Mouse (Mus musculus): ENCODE measurements around the gene Pdpn. TPM values are rescaled to one million over a fixed set of nuclear protein-coding genes. Genes with fewer than 3 reads are reported as not detected.

The Pdpn gene
- polyA plus RNA-seq, 1 experiment from 2014 or later: 1.6 TPM

- Histone ChIP-seq H3K9me3 (replicated peaks) (no peaks in the 10 kb centered on the region), H3K27ac (no peak overlapping the region), H3K4me2 (no peak overlapping the region), H3K36me3 (no peaks in the 10 kb centered on the region), H3K4me3 (replicated peaks) (no peak overlapping the region), H3K27me3 (peaks cover 55% of the 10 kb centered on the region), H3K9ac (no peak overlapping the region), H3K4me1 (replicated peaks) (no peaks in the 10 kb centered on the region)
- no peak for ATAC-seq (ENCODE audit: low read depth)
- WGBS (ENCODE audit: insufficient replicate concordance): 32% methylated on average over 12 of the region's 12 CpGs
- no peak for DNase-seq
Measured at GRCm38 (mm10) chr4:143297016-143297556, 2.3 kb downstream of the Pdpn start.

GRCm38 (mm10) chr4:143296153-143296552 lies 3.2 kb downstream of the Pdpn start:
- Histone ChIP-seq H3K9ac (no peak overlapping the region), H3K27me3 (peaks cover 46% of the 10 kb centered on the region), H3K27ac (no peak overlapping the region), H3K4me1 (replicated peaks) (no peaks in the 10 kb centered on the region), H3K36me3 (no peaks in the 10 kb centered on the region), H3K4me2 (no peak overlapping the region), H3K9me3 (replicated peaks) (no peaks in the 10 kb centered on the region), H3K4me3 (replicated peaks) (no peak overlapping the region)
- ATAC-seq (ENCODE audit: low read depth): no peak
- WGBS (ENCODE audit: insufficient replicate concordance): 48% methylated on average over 5 of the region's 5 CpGs
- no peak for DNase-seq

DNA sequence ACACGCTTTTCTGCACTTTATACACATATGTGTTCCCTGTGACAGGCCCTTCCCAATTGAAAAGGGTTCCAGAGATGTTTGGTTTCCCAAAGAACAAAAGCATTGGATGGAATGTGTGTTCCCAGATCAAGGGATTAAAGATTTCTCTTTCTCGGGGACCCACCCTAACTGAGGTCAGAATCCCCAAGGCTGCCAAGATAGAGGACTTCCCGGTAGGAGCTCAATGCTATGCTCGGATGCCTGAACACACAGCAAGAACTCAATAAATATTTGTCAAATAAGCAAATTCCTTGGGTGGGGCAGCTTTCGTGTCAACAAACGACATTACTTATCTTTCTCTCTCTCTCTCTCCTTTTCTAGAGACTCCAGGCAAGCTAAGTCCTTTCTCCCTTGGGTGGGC lies 5.0 kb downstream of the Pdpn start:
- Histone ChIP-seq H3K9ac (no peak overlapping the region), H3K4me3 (replicated peaks) (no peak overlapping the region), H3K27me3 (peaks cover 29% of the 10 kb centered on the region), H3K9me3 (replicated peaks) (no peaks in the 10 kb centered on the region), H3K36me3 (no peaks in the 10 kb centered on the region), H3K4me1 (replicated peaks) (no peaks in the 10 kb centered on the region), H3K27ac (no peak overlapping the region), H3K4me2 (no peak overlapping the region)
- ATAC-seq (ENCODE audit: low read depth) (no peak), DNase-seq (no peak)
- WGBS (ENCODE audit: insufficient replicate concordance): 60% methylated on average over 6 of the region's 6 CpGs

DNA sequence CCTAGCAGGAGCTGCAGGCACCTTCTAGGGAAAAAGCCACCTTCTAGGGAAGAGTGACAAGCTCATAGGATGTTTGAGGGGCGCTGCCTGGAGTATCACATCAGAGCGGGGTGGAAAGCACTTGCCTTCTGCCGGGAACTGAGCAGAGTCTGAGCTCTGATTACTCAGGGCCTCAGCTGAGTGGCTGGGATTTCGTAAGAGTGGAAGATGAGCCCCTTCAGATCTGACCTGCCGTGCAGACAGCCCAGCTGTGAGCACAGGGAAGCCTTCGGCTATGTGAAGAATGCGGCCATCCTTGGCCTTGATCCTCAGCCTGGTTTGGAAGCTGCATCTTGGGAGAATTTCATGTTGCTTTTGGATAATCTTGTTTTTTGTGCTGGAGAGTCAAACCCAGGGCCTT lies 10.5 kb downstream of the Pdpn start:
- ATAC-seq (ENCODE audit: low read depth) (no peak), DNase-seq (no peak)
- H3K4me2 ChIP-seq: no peak overlapping the region
- no peak overlapping the region for H3K9ac ChIP-seq
- 31% methylated on average over 7 of the region's 7 CpGs for WGBS (ENCODE audit: insufficient replicate concordance)
- H3K36me3 ChIP-seq: no peaks in the 10 kb centered on the region
- H3K9me3 ChIP-seq (replicated peaks): no peaks in the 10 kb centered on the region
- H3K4me3 ChIP-seq (replicated peaks): no peak overlapping the region
- H3K27me3 ChIP-seq: no peaks in the 10 kb centered on the region
- H3K27ac ChIP-seq: no peak overlapping the region
- H3K4me1 ChIP-seq (replicated peaks): no peaks in the 10 kb centered on the region

- H3K9me3 ChIP-seq (replicated peaks): no peaks in the 10 kb centered on the region
- no peak overlapping the region for H3K27ac ChIP-seq
- DNase-seq (no peak), ATAC-seq (ENCODE audit: low read depth) (no peak)
- H3K9ac ChIP-seq: no peak overlapping the region
- H3K4me3 ChIP-seq (replicated peaks): no peak overlapping the region
- no peak overlapping the region for H3K4me2 ChIP-seq
- H3K27me3 ChIP-seq: no peaks in the 10 kb centered on the region
- no peaks in the 10 kb centered on the region for H3K36me3 ChIP-seq
- WGBS (ENCODE audit: insufficient replicate concordance): 21% methylated on average over 6 of the region's 6 CpGs
- H3K4me1 ChIP-seq (replicated peaks): no peaks in the 10 kb centered on the region
Measured at GRCm38 (mm10) chr4:143288473-143288872, 10.9 kb downstream of the Pdpn start.

GRCm38 (mm10) chr4:143287065-143287464 lies 12.3 kb downstream of the Pdpn start:
- H3K27ac ChIP-seq: no peak overlapping the region
- no peak for DNase-seq
- H3K4me1 ChIP-seq (replicated peaks): no peaks in the 10 kb centered on the region
- H3K27me3 ChIP-seq: no peaks in the 10 kb centered on the region
- H3K9me3 ChIP-seq (replicated peaks): no peaks in the 10 kb centered on the region
- 63% methylated on average over 4 of the region's 4 CpGs for WGBS (ENCODE audit: insufficient replicate concordance)
- H3K36me3 ChIP-seq: no peaks in the 10 kb centered on the region
- ATAC-seq (ENCODE audit: low read depth): no peak
- no peak overlapping the region for H3K9ac ChIP-seq
- H3K4me2 ChIP-seq: no peak overlapping the region
- no peak overlapping the region for H3K4me3 ChIP-seq (replicated peaks)

DNA sequence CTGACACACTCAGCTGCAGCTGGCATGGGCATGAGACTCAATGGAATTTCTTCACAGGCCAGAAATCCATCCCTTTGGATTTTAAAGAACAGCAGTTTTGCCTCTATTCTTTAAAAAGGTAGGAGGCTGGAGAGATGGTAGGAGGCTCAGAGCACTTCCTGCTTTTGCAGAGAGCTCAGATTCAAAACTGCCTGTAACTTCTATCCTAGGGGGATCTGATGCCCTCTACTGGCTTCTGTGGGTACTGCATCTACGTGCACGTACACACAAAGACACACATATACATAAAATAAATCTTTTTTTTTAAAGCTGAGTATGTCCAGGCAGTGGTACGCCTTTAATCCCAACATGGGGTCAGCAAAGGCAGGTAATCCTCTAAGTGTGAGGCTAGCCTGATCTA lies 19.2 kb downstream of the Pdpn start:
- H3K4me2 ChIP-seq: no peak overlapping the region
- WGBS (ENCODE audit: insufficient replicate concordance): 45% methylated on average over 3 of the region's 3 CpGs
- H3K9ac ChIP-seq: no peak overlapping the region
- no peaks in the 10 kb centered on the region for H3K4me1 ChIP-seq (replicated peaks)
- no peaks in the 10 kb centered on the region for H3K36me3 ChIP-seq
- H3K4me3 ChIP-seq (replicated peaks): no peak overlapping the region
- no peak for ATAC-seq (ENCODE audit: low read depth)
- no peak overlapping the region for H3K27ac ChIP-seq
- H3K27me3 ChIP-seq: no peaks in the 10 kb centered on the region
- H3K9me3 ChIP-seq (replicated peaks): no peaks in the 10 kb centered on the region; the same call in 1 of the 2 replicates
- no peak for DNase-seq

DNA sequence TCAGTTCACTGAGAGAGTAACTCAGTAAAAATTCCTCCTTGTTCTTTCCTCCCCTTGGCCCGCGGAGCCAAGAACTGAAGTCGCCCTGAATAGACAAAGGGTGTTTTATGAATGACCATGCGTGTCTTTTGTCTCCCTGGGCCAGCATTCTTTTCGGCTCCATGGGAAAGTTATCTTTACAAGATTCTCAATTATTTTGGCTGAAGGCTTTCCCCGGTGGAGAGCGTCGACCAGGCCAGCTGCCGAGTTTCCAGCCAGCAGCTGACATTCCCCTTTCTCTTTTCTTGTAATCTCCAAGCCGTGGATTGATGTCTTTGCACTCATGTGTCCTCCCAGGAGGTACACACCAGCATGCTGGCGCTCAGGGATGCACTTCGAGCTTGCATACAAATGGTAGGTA lies 19.7 kb downstream of the Pdpn start:
- Histone ChIP-seq H3K4me2 (no peak overlapping the region), H3K36me3 (no peaks in the 10 kb centered on the region), H3K9me3 (replicated peaks) (no peaks in the 10 kb centered on the region; the same call in 1 of the 2 replicates), H3K4me3 (replicated peaks) (no peak overlapping the region), H3K27ac (no peak overlapping the region), H3K4me1 (replicated peaks) (no peaks in the 10 kb centered on the region), H3K9ac (no peak overlapping the region), H3K27me3 (no peaks in the 10 kb centered on the region)
- ATAC-seq (ENCODE audit: low read depth) (no peak), DNase-seq (no peak)
- WGBS (ENCODE audit: insufficient replicate concordance): 66% methylated on average over 12 of the region's 12 CpGs

DNA sequence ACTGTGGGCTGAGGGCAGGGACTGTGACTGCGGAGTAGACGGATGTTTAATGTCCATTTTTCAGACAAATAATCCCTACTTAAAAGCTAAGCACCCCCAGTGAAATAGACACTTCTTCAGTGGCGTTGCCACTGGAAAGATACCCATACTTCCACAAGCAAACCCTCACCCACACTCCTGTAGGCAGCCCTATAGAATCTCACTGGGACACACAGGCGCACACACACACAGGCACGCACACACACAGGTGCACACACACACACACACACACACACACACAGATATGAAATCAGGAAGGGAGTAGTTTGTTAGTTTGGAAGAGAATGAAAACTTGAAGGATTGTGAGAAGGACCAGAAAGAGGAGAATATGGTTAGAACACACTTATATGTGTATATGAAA lies 20.3 kb downstream of the Pdpn start:
- Histone ChIP-seq H3K36me3 (no peaks in the 10 kb centered on the region), H3K27ac (no peak overlapping the region), H3K4me2 (no peak overlapping the region), H3K4me3 (replicated peaks) (no peak overlapping the region), H3K27me3 (no peaks in the 10 kb centered on the region), H3K4me1 (replicated peaks) (no peaks in the 10 kb centered on the region), H3K9ac (no peak overlapping the region), H3K9me3 (replicated peaks) (no peaks in the 10 kb centered on the region; the same call in 1 of the 2 replicates)
- 75% methylated on average over 5 of the region's 5 CpGs for WGBS (ENCODE audit: insufficient replicate concordance)
- DNase-seq: no peak
- no peak for ATAC-seq (ENCODE audit: low read depth)

- DNase-seq (no peak), ATAC-seq (ENCODE audit: low read depth) (no peak)
- H3K27ac ChIP-seq: no peak overlapping the region
- H3K4me2 ChIP-seq: no peak overlapping the region
- no peaks in the 10 kb centered on the region for H3K27me3 ChIP-seq
- no peaks in the 10 kb centered on the region for H3K36me3 ChIP-seq
- WGBS (ENCODE audit: insufficient replicate concordance): 60% methylated on average over 14 of the region's 14 CpGs
- no peaks in the 10 kb centered on the region for H3K4me1 ChIP-seq (replicated peaks)
- no peaks in the 10 kb centered on the region; the same call in 1 of the 2 replicates for H3K9me3 ChIP-seq (replicated peaks)
- no peak overlapping the region for H3K4me3 ChIP-seq (replicated peaks)
- H3K9ac ChIP-seq: no peak overlapping the region
Measured at GRCm38 (mm10) chr4:143278429-143278871, 20.9 kb downstream of the Pdpn start.

DNA sequence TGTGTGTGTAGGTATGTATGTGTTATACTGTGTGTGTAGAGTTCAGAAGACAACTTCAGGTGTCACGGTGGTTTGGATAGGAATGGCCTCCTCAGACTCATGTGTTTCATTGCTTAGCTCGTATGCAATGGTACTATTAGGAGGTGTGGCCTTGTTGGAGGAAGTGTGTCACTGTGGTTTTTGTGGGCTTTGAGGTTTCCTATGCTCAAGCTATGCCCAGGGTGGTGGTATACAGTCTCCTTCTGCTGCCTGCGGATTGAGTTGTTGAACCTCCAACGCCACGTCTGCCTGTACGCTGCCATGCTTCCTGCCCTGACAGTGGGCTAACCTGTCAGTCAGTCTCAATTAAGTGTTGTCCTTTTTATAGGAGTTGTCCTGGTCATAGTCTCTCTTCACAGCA lies 22.0 kb downstream of the Pdpn start:
- WGBS (ENCODE audit: insufficient replicate concordance): 31% methylated on average over 6 of the region's 6 CpGs
- no peaks in the 10 kb centered on the region; the same call in 1 of the 2 replicates for H3K9me3 ChIP-seq (replicated peaks)
- no peak overlapping the region for H3K9ac ChIP-seq
- H3K27ac ChIP-seq: no peak overlapping the region
- H3K4me2 ChIP-seq: no peak overlapping the region
- H3K4me3 ChIP-seq (replicated peaks): no peak overlapping the region
- H3K36me3 ChIP-seq: no peaks in the 10 kb centered on the region
- H3K27me3 ChIP-seq: no peaks in the 10 kb centered on the region
- ATAC-seq (ENCODE audit: low read depth) (no peak), DNase-seq (no peak)
- H3K4me1 ChIP-seq (replicated peaks): no peaks in the 10 kb centered on the region

GRCm38 (mm10) chr4:143271571-143271970 lies 27.8 kb downstream of the Pdpn start:
- no peak overlapping the region for H3K4me2 ChIP-seq
- H3K9me3 ChIP-seq (replicated peaks): no peaks in the 10 kb centered on the region
- 38% methylated on average over 6 of the region's 6 CpGs for WGBS (ENCODE audit: insufficient replicate concordance)
- no peak overlapping the region for H3K9ac ChIP-seq
- H3K27me3 ChIP-seq: no peaks in the 10 kb centered on the region
- DNase-seq (no peak), ATAC-seq (ENCODE audit: low read depth) (no peak)
- H3K4me1 ChIP-seq (replicated peaks): no peaks in the 10 kb centered on the region
- no peak overlapping the region for H3K27ac ChIP-seq
- H3K36me3 ChIP-seq: no peaks in the 10 kb centered on the region
- H3K4me3 ChIP-seq (replicated peaks): no peak overlapping the region
